Mouse (Mus musculus): ENCODE measurements around the gene Tmem231.

Gene Tmem231

GRCm38 (mm10) chr8:111933348-111934076, at the start of gene Tmem231:
Tmem231 (minus strand) TSS chr8:111933881.
- DNase-seq: peak; percentile 89

GRCm38 (mm10) chr8:111982116-111982515, 48.4 kb upstream of the Tmem231 start:
- DNase-seq: no peak

- no peak for DNase-seq
Observed at GRCm38 (mm10) chr8:111978147-111978546, 44.5 kb upstream of the Tmem231 start.

GRCm38 (mm10) chr8:111976326-111976725, 42.6 kb upstream of the Tmem231 start:
- DNase-seq: no peak

- DNase-seq: no peak
Observed at GRCm38 (mm10) chr8:111975706-111976105, 42.0 kb upstream of the Tmem231 start.

GRCm38 (mm10) chr8:111974138-111974537, 40.5 kb upstream of the Tmem231 start:
- no peak for DNase-seq

- no peak for DNase-seq
Observed at GRCm38 (mm10) chr8:111968991-111969390, 35.3 kb upstream of the Tmem231 start.

GRCm38 (mm10) chr8:111968541-111968940, 34.9 kb upstream of the Tmem231 start:
- DNase-seq: no peak

GRCm38 (mm10) chr8:111967246-111967870, 33.7 kb upstream of the Tmem231 start:
- no peak for DNase-seq

- no peak for DNase-seq
Observed at GRCm38 (mm10) chr8:111964849-111965561, 31.3 kb upstream of the Tmem231 start.

GRCm38 (mm10) chr8:111964351-111964750, 30.7 kb upstream of the Tmem231 start:
- DNase-seq: no peak

GRCm38 (mm10) chr8:111963546-111963945, 29.9 kb upstream of the Tmem231 start:
- DNase-seq: no peak

GRCm38 (mm10) chr8:111963091-111963490, 29.4 kb upstream of the Tmem231 start:
- DNase-seq: no peak

GRCm38 (mm10) chr8:111962589-111962988, 28.9 kb upstream of the Tmem231 start:
- no peak for DNase-seq

- DNase-seq: no peak
Observed at GRCm38 (mm10) chr8:111961330-111961729, 27.6 kb upstream of the Tmem231 start.

- no peak for DNase-seq
Observed at GRCm38 (mm10) chr8:111960591-111961321, 27.1 kb upstream of the Tmem231 start.

GRCm38 (mm10) chr8:111957231-111957630, 23.6 kb upstream of the Tmem231 start:
- no peak for DNase-seq

- no peak for DNase-seq
Observed at GRCm38 (mm10) chr8:111955879-111956278, 22.2 kb upstream of the Tmem231 start.

GRCm38 (mm10) chr8:111954844-111955594, 21.3 kb upstream of the Tmem231 start:
- no peak for DNase-seq

- no peak for DNase-seq
Observed at GRCm38 (mm10) chr8:111951936-111952335, 18.3 kb upstream of the Tmem231 start.

GRCm38 (mm10) chr8:111951317-111951716, 17.6 kb upstream of the Tmem231 start:
- peak; percentile 64 for DNase-seq

GRCm38 (mm10) chr8:111950846-111951245, 17.2 kb upstream of the Tmem231 start:
- DNase-seq: no peak
